Mouse (Mus musculus): Measurements from ENCODE around the gene C130026I21Rik. TPM values are rescaled to one million over a fixed set of nuclear protein-coding genes. Genes with fewer than 3 reads are reported as not detected.
"Not testable (repeated sequence)": the region's sequence is repeated elsewhere in the genome, so short reads cannot be mapped to it uniquely, and the experiment has no call there.

The C130026I21Rik gene
- polyA plus RNA-seq, 1 experiment from 2014 or later = not detected

GRCm38 (mm10) chr1:85155151-85155550 lies 115.2 kb downstream of the C130026I21Rik start:
- WGBS = 73% methylated on average over 4 of the region's 5 CpGs
- not testable (repeated sequence) for H3K36me3 ChIP-seq (ENCODE audit: insufficient read depth, low read length); ATAC-seq (ENCODE audit: low FRiP score, low TSS enrichment)

GRCm38 (mm10) chr1:85133671-85134070 lies 136.7 kb downstream of the C130026I21Rik start:
- not testable (repeated sequence) for ATAC-seq (ENCODE audit: low FRiP score, low TSS enrichment)

More at GRCm38 (mm10) chr1:85155151-85155550, 115.2 kb downstream of the C130026I21Rik start:
- H3K9ac ChIP-seq (replicated peaks; ENCODE audit: low read length); H3K27ac ChIP-seq (ENCODE audit: low read length); H3K9me3 ChIP-seq (ENCODE audit: low read length); H3K4me3 ChIP-seq (ENCODE audit: low read length); H3K4me1 ChIP-seq (ENCODE audit: insufficient read depth, low read length); H3K4me2 ChIP-seq (replicated peaks; ENCODE audit: low read depth, low read length); H3K27me3 ChIP-seq (ENCODE audit: insufficient read depth, low read length): not testable (repeated sequence)

GRCm38 (mm10) chr1:85121841-85122240 lies 148.5 kb downstream of the C130026I21Rik start:
- WGBS = 87% methylated on average over 4 of the region's 4 CpGs
- not testable (repeated sequence) for H3K36me3 ChIP-seq (ENCODE audit: insufficient read depth, low read length); H3K27ac ChIP-seq (ENCODE audit: low read length); ATAC-seq (ENCODE audit: low FRiP score, low TSS enrichment); H3K9ac ChIP-seq (replicated peaks; ENCODE audit: low read length); H3K4me3 ChIP-seq (ENCODE audit: low read length); H3K4me1 ChIP-seq (ENCODE audit: insufficient read depth, low read length); H3K9me3 ChIP-seq (ENCODE audit: low read length); H3K4me2 ChIP-seq (replicated peaks; ENCODE audit: low read depth, low read length); H3K27me3 ChIP-seq (ENCODE audit: insufficient read depth, low read length)

More at GRCm38 (mm10) chr1:85133671-85134070, 136.7 kb downstream of the C130026I21Rik start:
- H3K4me3 ChIP-seq (ENCODE audit: low read length); H3K9me3 ChIP-seq (ENCODE audit: low read length); H3K4me2 ChIP-seq (replicated peaks; ENCODE audit: low read depth, low read length); H3K36me3 ChIP-seq (ENCODE audit: insufficient read depth, low read length); H3K4me1 ChIP-seq (ENCODE audit: insufficient read depth, low read length); H3K27me3 ChIP-seq (ENCODE audit: insufficient read depth, low read length); H3K27ac ChIP-seq (ENCODE audit: low read length); H3K9ac ChIP-seq (replicated peaks; ENCODE audit: low read length): not testable (repeated sequence)
- WGBS = 94% methylated on average over 22 of the region's 22 CpGs

DNA sequence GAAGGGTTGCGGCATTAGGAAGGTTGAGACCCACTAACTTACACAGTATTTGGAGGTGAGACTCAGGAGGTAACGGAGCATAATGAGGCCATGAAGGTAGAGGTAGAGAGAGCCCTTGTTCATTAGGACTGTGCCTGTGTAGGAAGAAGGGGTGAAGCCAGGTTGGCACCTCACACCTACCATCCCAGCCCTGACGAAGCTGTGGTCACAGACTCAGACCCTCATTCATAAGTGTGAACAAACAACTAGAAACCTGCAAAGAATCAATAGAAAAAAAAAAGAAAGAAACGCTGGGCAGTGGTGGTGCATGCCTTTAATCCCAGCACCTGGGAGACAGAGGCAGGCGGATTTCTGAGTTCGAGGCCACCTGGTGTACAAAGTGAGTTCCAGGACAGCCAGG lies 152.0 kb downstream of the C130026I21Rik start:
- not testable (repeated sequence) for H3K27ac ChIP-seq (ENCODE audit: low read length); H3K4me2 ChIP-seq (replicated peaks; ENCODE audit: low read depth, low read length); H3K27me3 ChIP-seq (ENCODE audit: insufficient read depth, low read length); H3K36me3 ChIP-seq (ENCODE audit: insufficient read depth, low read length); H3K9me3 ChIP-seq (ENCODE audit: low read length); H3K9ac ChIP-seq (replicated peaks; ENCODE audit: low read length); H3K4me1 ChIP-seq (ENCODE audit: insufficient read depth, low read length); H3K4me3 ChIP-seq (ENCODE audit: low read length); ATAC-seq (ENCODE audit: low FRiP score, low TSS enrichment)
- 77% methylated on average over 5 of the region's 6 CpGs for WGBS

- 62% methylated on average over 4 of the region's 6 CpGs for WGBS
- not testable (repeated sequence) for H3K4me2 ChIP-seq (replicated peaks; ENCODE audit: low read depth, low read length); H3K4me3 ChIP-seq (ENCODE audit: low read length); H3K27me3 ChIP-seq (ENCODE audit: insufficient read depth, low read length); H3K36me3 ChIP-seq (ENCODE audit: insufficient read depth, low read length); H3K27ac ChIP-seq (ENCODE audit: low read length); H3K9me3 ChIP-seq (ENCODE audit: low read length); H3K4me1 ChIP-seq (ENCODE audit: insufficient read depth, low read length); ATAC-seq (ENCODE audit: low FRiP score, low TSS enrichment); H3K9ac ChIP-seq (replicated peaks; ENCODE audit: low read length)
These were observed 152.8 kb downstream of the C130026I21Rik start for GRCm38 (mm10) chr1:85117537-85117936.

DNA sequence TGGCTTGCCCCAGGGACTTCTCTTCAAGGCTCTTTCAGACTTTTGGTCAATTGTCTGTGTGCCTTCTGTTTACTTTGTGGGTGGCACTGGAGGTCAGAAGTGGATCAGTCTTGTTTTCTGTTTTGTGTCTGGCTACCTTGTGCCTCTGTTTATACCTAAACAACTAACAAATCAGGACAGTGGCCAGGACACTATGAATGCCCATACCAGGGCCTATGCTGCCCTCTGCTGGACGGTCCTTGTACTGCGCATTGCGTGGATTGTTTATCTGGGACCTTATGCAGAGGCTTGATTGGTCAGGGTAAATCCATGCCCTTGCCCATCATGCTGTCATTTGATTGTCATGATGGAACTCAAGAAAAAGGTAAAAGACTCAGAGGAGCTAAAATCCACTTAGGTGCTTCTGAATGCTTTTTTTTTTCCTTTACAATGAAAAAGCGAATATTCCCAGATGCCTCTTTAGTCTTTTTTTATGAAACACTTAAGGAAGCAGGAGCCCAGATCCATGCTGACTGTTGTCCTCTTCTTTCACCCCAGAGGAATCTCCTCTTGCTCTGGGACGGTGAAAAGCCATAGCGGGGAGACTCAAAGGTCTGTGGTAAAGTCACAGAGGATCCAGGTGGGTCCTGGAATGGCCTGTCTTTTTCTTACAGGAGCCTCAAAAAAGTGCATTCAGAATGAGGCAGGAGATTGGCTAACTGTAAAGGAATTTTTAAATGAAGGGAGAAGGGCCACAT lies 155.5 kb downstream of the C130026I21Rik start:
- WGBS = 57% methylated on average over 6 of the region's 6 CpGs
- ATAC-seq (ENCODE audit: low FRiP score, low TSS enrichment); H3K27ac ChIP-seq (ENCODE audit: low read length); H3K9me3 ChIP-seq (ENCODE audit: low read length); H3K9ac ChIP-seq (replicated peaks; ENCODE audit: low read length); H3K36me3 ChIP-seq (ENCODE audit: insufficient read depth, low read length); H3K27me3 ChIP-seq (ENCODE audit: insufficient read depth, low read length); H3K4me1 ChIP-seq (ENCODE audit: insufficient read depth, low read length); H3K4me2 ChIP-seq (replicated peaks; ENCODE audit: low read depth, low read length); H3K4me3 ChIP-seq (ENCODE audit: low read length): not testable (repeated sequence)

- H3K9ac ChIP-seq (replicated peaks; ENCODE audit: low read length); H3K9me3 ChIP-seq (ENCODE audit: low read length); H3K4me1 ChIP-seq (ENCODE audit: insufficient read depth, low read length); H3K4me3 ChIP-seq (ENCODE audit: low read length); H3K36me3 ChIP-seq (ENCODE audit: insufficient read depth, low read length); H3K27me3 ChIP-seq (ENCODE audit: insufficient read depth, low read length); ATAC-seq (ENCODE audit: low FRiP score, low TSS enrichment); H3K4me2 ChIP-seq (replicated peaks; ENCODE audit: low read depth, low read length); H3K27ac ChIP-seq (ENCODE audit: low read length): not testable (repeated sequence)
- 77% methylated on average over 3 of the region's 3 CpGs for WGBS
These were observed 156.3 kb downstream of the C130026I21Rik start for GRCm38 (mm10) chr1:85114078-85114477.

DNA sequence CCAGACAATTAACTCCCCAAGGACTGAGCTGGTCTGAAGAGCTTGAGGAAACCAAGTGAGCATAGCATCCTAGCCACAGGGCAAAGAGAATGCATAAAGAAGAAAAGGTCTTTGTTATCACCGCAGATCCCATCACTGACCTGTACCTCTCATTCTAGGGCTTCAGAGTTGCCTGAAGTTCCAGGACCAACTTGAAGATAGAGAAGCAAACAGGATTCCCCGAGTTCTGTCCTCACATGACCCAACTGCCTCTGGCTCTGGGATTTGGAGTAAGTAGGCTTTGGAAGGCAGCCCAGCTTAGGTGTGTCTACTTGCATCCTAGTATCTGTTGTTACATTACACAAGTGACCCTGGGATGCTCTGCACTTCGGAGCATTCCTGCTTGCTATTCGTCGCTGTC lies 157.5 kb downstream of the C130026I21Rik start:
- 68% methylated on average over 2 of the region's 5 CpGs for WGBS
- H3K27me3 ChIP-seq (ENCODE audit: insufficient read depth, low read length); H3K9me3 ChIP-seq (ENCODE audit: low read length); H3K4me3 ChIP-seq (ENCODE audit: low read length); H3K36me3 ChIP-seq (ENCODE audit: insufficient read depth, low read length); H3K27ac ChIP-seq (ENCODE audit: low read length); ATAC-seq (ENCODE audit: low FRiP score, low TSS enrichment); H3K9ac ChIP-seq (replicated peaks; ENCODE audit: low read length); H3K4me2 ChIP-seq (replicated peaks; ENCODE audit: low read depth, low read length); H3K4me1 ChIP-seq (ENCODE audit: insufficient read depth, low read length): not testable (repeated sequence)

- not testable (repeated sequence) for H3K9me3 ChIP-seq (ENCODE audit: low read length); H3K27ac ChIP-seq (ENCODE audit: low read length); H3K36me3 ChIP-seq (ENCODE audit: insufficient read depth, low read length); H3K4me2 ChIP-seq (replicated peaks; ENCODE audit: low read depth, low read length); H3K9ac ChIP-seq (replicated peaks; ENCODE audit: low read length); H3K4me1 ChIP-seq (ENCODE audit: insufficient read depth, low read length); H3K27me3 ChIP-seq (ENCODE audit: insufficient read depth, low read length); ATAC-seq (ENCODE audit: low FRiP score, low TSS enrichment); H3K4me3 ChIP-seq (ENCODE audit: low read length)
- 87% methylated on average over 7 of the region's 7 CpGs for WGBS
These were observed 158.1 kb downstream of the C130026I21Rik start for GRCm38 (mm10) chr1:85112266-85112665.

DNA sequence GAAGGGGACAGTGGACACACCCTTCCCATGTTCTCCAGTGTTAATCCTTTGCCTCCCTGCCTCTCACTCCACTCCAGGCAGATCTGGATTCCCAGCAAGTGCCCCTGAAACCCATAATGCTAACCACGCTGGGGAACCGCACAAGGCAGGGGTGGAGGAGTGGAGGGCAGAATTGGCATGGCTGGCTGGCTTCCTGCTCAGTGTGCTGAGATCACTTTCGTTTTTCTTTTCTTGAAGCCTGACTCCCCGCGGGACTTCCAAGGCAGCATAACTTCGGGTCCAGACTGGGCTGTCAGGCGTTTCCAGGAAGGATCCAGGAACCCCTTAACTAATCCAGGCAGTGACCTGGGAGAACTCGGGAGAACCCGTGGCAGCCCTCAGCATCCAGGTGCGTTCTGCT lies 158.8 kb downstream of the C130026I21Rik start:
- ATAC-seq (ENCODE audit: low FRiP score, low TSS enrichment); H3K36me3 ChIP-seq (ENCODE audit: insufficient read depth, low read length); H3K9me3 ChIP-seq (ENCODE audit: low read length); H3K4me2 ChIP-seq (replicated peaks; ENCODE audit: low read depth, low read length); H3K27ac ChIP-seq (ENCODE audit: low read length); H3K9ac ChIP-seq (replicated peaks; ENCODE audit: low read length); H3K27me3 ChIP-seq (ENCODE audit: insufficient read depth, low read length); H3K4me3 ChIP-seq (ENCODE audit: low read length); H3K4me1 ChIP-seq (ENCODE audit: insufficient read depth, low read length): not testable (repeated sequence)
- 64% methylated on average over 10 of the region's 10 CpGs for WGBS

Data from kidney, embryonic 16.5 days (tissue).